Mouse (Mus musculus): ENCODE measurements around the gene Rras2. TPM values are rescaled to one million over a fixed set of nuclear protein-coding genes. Genes with fewer than 3 reads are reported as not detected.

The Rras2 gene
- polyA plus RNA-seq, 1 experiment: 27.4 TPM

GRCm38 (mm10) chr7:114037237-114037636 lies 80.3 kb downstream of the Rras2 start:
- DNase-seq: no peak
- no peaks in the 10 kb centered on the region for H3K27me3 ChIP-seq (ENCODE audit: control insufficient read depth, insufficient read depth, low read length)
- no peak overlapping the region for H3K27ac ChIP-seq (ENCODE audit: control insufficient read depth, insufficient read depth, low read length)
- no peak for TF ChIP-seq CTCF (IDR thresholded peaks at IDR 0.05; ENCODE audit: borderline replicate concordance, control insufficient read depth, extremely low read depth, insufficient read depth, low read length, poor library complexity)
- TF ChIP-seq POLR2A (IDR thresholded peaks at IDR 0.05; ENCODE audit: control insufficient read depth, extremely low read depth, insufficient read depth, low read length, poor library complexity): no peak
- no peak overlapping the region for H3K4me3 ChIP-seq (ENCODE audit: control insufficient read depth, insufficient read depth, low read length)
- no peaks in the 10 kb centered on the region for H3K4me1 ChIP-seq (replicated peaks; ENCODE audit: control insufficient read depth, insufficient read depth, low read length)
- WGBS: 90% methylated on average over 4 of the region's 4 CpGs
- no peaks in the 10 kb centered on the region for H3K36me3 ChIP-seq (ENCODE audit: control insufficient read depth, insufficient read depth, low read length)

DNA sequence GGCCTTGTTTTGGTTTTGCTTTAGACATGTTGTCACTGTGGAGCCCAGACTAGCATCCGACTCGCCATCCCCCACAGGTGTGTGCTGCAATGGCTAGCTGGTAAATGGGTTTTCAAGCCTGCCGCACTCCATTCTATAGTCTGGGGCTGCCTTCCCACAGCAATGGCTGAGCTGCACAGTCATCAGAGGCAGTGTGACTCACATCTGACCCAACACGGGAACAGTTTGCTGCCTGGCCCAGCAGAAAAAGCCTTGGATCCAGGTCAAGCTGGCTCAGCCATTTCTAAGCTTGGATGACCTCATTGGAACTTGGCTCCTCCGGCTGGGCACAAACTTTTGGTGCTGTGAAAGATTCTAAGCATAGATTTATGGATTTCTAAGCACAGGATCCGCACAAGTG lies 88.0 kb downstream of the Rras2 start:
- WGBS: 91% methylated on average over 6 of the region's 6 CpGs
- DNase-seq: no peak

GRCm38 (mm10) chr7:114028828-114029227 lies 88.8 kb downstream of the Rras2 start:
- Histone ChIP-seq H3K27ac (ENCODE audit: control insufficient read depth, insufficient read depth, low read length) (no peak overlapping the region), H3K4me1 (replicated peaks; ENCODE audit: control insufficient read depth, insufficient read depth, low read length) (no peaks in the 10 kb centered on the region), H3K27me3 (ENCODE audit: control insufficient read depth, insufficient read depth, low read length) (no peaks in the 10 kb centered on the region), H3K36me3 (ENCODE audit: control insufficient read depth, insufficient read depth, low read length) (no peaks in the 10 kb centered on the region), H3K4me3 (ENCODE audit: control insufficient read depth, insufficient read depth, low read length) (no peak overlapping the region)
- TF ChIP-seq POLR2A (IDR thresholded peaks at IDR 0.05; ENCODE audit: control insufficient read depth, extremely low read depth, insufficient read depth, low read length, poor library complexity) (no peak), CTCF (IDR thresholded peaks at IDR 0.05; ENCODE audit: borderline replicate concordance, control insufficient read depth, extremely low read depth, insufficient read depth, low read length, poor library complexity) (no peak)
- WGBS: 95% methylated on average over 5 of the region's 5 CpGs
- DNase-seq: no peak

More for the DNA sequence above, 88.0 kb downstream of the Rras2 start:
- Histone ChIP-seq H3K36me3 (ENCODE audit: control insufficient read depth, insufficient read depth, low read length) (no peaks in the 10 kb centered on the region), H3K4me1 (replicated peaks; ENCODE audit: control insufficient read depth, insufficient read depth, low read length) (no peaks in the 10 kb centered on the region), H3K4me3 (ENCODE audit: control insufficient read depth, insufficient read depth, low read length) (no peak overlapping the region), H3K27ac (ENCODE audit: control insufficient read depth, insufficient read depth, low read length) (no peak overlapping the region), H3K27me3 (ENCODE audit: control insufficient read depth, insufficient read depth, low read length) (no peaks in the 10 kb centered on the region)
- no peak for TF ChIP-seq CTCF (IDR thresholded peaks at IDR 0.05; ENCODE audit: borderline replicate concordance, control insufficient read depth, extremely low read depth, insufficient read depth, low read length, poor library complexity)
- TF ChIP-seq POLR2A (IDR thresholded peaks at IDR 0.05; ENCODE audit: control insufficient read depth, extremely low read depth, insufficient read depth, low read length, poor library complexity): no peak

DNA sequence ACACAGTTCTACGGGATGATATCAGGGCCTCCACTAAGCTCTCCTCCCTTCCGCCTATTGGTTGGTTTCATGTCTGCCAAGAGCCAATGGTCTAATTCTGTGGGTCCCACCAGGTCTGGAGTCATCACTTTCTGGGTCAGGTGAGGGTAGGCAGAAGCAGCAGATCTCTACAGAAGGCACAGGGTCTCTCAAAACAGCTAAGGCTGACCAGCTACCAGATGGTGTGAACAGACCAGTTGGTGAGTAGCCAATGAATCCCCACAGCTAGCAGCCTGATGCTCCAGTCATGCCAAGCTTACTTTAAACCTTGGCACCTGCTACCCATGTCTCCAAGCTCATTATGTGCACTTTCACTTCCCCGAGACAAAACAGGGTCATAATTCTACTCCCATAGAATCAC lies 90.2 kb downstream of the Rras2 start:
- no peaks in the 10 kb centered on the region for H3K4me1 ChIP-seq (replicated peaks; ENCODE audit: control insufficient read depth, insufficient read depth, low read length)
- no peaks in the 10 kb centered on the region for H3K27me3 ChIP-seq (ENCODE audit: control insufficient read depth, insufficient read depth, low read length)
- H3K36me3 ChIP-seq (ENCODE audit: control insufficient read depth, insufficient read depth, low read length): no peaks in the 10 kb centered on the region
- DNase-seq: no peak
- no peak overlapping the region for H3K27ac ChIP-seq (ENCODE audit: control insufficient read depth, insufficient read depth, low read length)
- TF ChIP-seq CTCF (IDR thresholded peaks at IDR 0.05; ENCODE audit: borderline replicate concordance, control insufficient read depth, extremely low read depth, insufficient read depth, low read length, poor library complexity): no peak
- TF ChIP-seq POLR2A (IDR thresholded peaks at IDR 0.05; ENCODE audit: control insufficient read depth, extremely low read depth, insufficient read depth, low read length, poor library complexity): no peak
- 89% methylated on average over 3 of the region's 3 CpGs for WGBS
- no peak overlapping the region for H3K4me3 ChIP-seq (ENCODE audit: control insufficient read depth, insufficient read depth, low read length)

DNA sequence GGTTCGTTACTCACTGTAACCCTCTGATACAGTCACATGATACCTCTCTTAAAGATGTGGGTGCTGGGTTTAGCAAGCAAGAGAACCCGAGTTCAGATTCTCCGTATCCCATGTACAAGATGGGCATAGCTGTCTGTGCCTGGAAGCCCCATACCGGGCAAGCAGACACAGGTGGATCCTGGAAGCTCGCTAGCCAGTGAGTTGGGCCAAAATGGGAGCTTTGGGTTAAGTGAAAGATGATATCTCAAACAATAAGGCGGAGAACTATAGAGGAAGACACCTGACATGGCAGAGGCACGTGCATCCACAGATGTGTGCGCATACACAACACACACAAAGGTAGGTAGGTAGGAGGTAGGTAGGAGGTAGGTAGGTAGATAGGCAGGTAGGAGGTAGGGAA lies 90.7 kb downstream of the Rras2 start:
- Histone ChIP-seq H3K27me3 (ENCODE audit: control insufficient read depth, insufficient read depth, low read length) (no peaks in the 10 kb centered on the region), H3K4me3 (ENCODE audit: control insufficient read depth, insufficient read depth, low read length) (no peak overlapping the region), H3K36me3 (ENCODE audit: control insufficient read depth, insufficient read depth, low read length) (no peaks in the 10 kb centered on the region), H3K4me1 (replicated peaks; ENCODE audit: control insufficient read depth, insufficient read depth, low read length) (no peaks in the 10 kb centered on the region), H3K27ac (ENCODE audit: control insufficient read depth, insufficient read depth, low read length) (no peak overlapping the region)
- DNase-seq: no peak
- TF ChIP-seq CTCF (IDR thresholded peaks at IDR 0.05; ENCODE audit: borderline replicate concordance, control insufficient read depth, extremely low read depth, insufficient read depth, low read length, poor library complexity) (no peak), POLR2A (IDR thresholded peaks at IDR 0.05; ENCODE audit: control insufficient read depth, extremely low read depth, insufficient read depth, low read length, poor library complexity) (no peak)
- WGBS: 90% methylated on average over 8 of the region's 8 CpGs

- Histone ChIP-seq H3K4me1 (replicated peaks; ENCODE audit: control insufficient read depth, insufficient read depth, low read length) (peaks cover 2% of the 10 kb centered on the region), H3K4me3 (ENCODE audit: control insufficient read depth, insufficient read depth, low read length) (peak overlapping the region; percentile 57), H3K36me3 (ENCODE audit: control insufficient read depth, insufficient read depth, low read length) (no peaks in the 10 kb centered on the region), H3K27me3 (ENCODE audit: control insufficient read depth, insufficient read depth, low read length) (no peaks in the 10 kb centered on the region), H3K27ac (ENCODE audit: control insufficient read depth, insufficient read depth, low read length) (no peak overlapping the region)
- 1% methylated on average over 11 of the region's 11 CpGs for whole genome bisulfite sequencing
- DNase-seq: peak; percentile 76
- TF ChIP-seq POLR2A (IDR thresholded peaks at IDR 0.05; ENCODE audit: control insufficient read depth, extremely low read depth, insufficient read depth, low read length, poor library complexity) (no peak), CTCF (IDR thresholded peaks at IDR 0.05; ENCODE audit: borderline replicate concordance, control insufficient read depth, extremely low read depth, insufficient read depth, low read length, poor library complexity) (no peak)
Observed at GRCm38 (mm10) chr7:114020704-114021093, 96.9 kb downstream of the Rras2 start.

DNA sequence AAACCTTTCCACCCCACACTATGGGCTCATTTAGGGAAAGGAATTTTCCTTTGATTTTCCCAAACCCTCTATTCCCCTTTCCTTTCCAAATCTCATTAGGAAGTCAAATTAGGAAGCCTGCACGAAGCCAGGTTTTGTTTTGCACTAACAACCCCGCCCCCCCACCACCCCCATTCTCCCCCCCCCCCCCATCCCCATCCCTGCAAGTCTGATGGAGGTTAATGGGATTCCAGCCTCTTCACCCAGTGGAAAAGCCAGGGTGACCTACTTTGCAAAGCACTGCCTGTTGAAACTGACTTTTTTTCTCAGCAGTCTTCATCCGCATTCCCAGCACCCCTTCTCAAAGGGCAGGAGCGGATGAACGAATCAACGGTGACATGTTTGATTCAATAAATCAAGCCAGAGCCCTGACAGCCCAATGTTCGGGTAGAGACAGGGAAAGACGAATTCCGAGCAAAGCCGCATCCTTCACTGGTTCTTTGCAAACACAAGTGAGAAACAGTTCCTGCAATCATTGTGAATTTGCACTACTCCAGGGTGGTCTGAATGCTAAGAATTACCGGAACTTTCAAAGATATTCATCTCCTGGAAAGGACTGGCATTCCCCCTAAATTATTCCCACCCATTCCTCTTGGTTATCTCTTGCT lies 97.4 kb downstream of the Rras2 start:
- 25% methylated on average over 11 of the region's 11 CpGs for WGBS
- peak overlapping the region; percentile 57 for H3K4me3 ChIP-seq (ENCODE audit: control insufficient read depth, insufficient read depth, low read length)
- peak; percentile 11 for DNase-seq
- peaks cover 2% of the 10 kb centered on the region for H3K4me1 ChIP-seq (replicated peaks; ENCODE audit: control insufficient read depth, insufficient read depth, low read length)
- TF ChIP-seq POLR2A (IDR thresholded peaks at IDR 0.05; ENCODE audit: control insufficient read depth, extremely low read depth, insufficient read depth, low read length, poor library complexity): no peak
- TF ChIP-seq CTCF (IDR thresholded peaks at IDR 0.05; ENCODE audit: borderline replicate concordance, control insufficient read depth, extremely low read depth, insufficient read depth, low read length, poor library complexity): no peak
- no peaks in the 10 kb centered on the region for H3K27me3 ChIP-seq (ENCODE audit: control insufficient read depth, insufficient read depth, low read length)
- no peak overlapping the region for H3K27ac ChIP-seq (ENCODE audit: control insufficient read depth, insufficient read depth, low read length)
- H3K36me3 ChIP-seq (ENCODE audit: control insufficient read depth, insufficient read depth, low read length): no peaks in the 10 kb centered on the region
